Mouse (Mus musculus): ENCODE measurements around the gene Scfd2. TPM values are rescaled to one million over a fixed set of nuclear protein-coding genes. Genes with fewer than 3 reads are reported as not detected.
A peak's percentile ranks its signal among the peaks of the same experiment; 100 is the strongest.

Gene Scfd2
- polyA plus RNA-seq, 1 experiment = 22.7 TPM

- Histone ChIP-seq H3K27ac (ENCODE audit: insufficient read depth, low read length) (no peak overlapping the region), H3K4me1 (ENCODE audit: control insufficient read depth, insufficient read depth, low read length) (no peaks in the 10 kb centered on the region), H3K4me3 (ENCODE audit: insufficient read depth, low read length) (no peak overlapping the region)
- TF ChIP-seq CTCF (IDR thresholded peaks at IDR 0.05; ENCODE audit: extremely low read depth, insufficient read depth, low read length) = no peak
- no peak for TF ChIP-seq POLR2A (IDR thresholded peaks at IDR 0.05; ENCODE audit: extremely low read depth, insufficient read depth, low read length)
Observed at GRCm38 (mm10) chr5:74438353-74438752, 93.2 kb downstream of the Scfd2 start.

DNA sequence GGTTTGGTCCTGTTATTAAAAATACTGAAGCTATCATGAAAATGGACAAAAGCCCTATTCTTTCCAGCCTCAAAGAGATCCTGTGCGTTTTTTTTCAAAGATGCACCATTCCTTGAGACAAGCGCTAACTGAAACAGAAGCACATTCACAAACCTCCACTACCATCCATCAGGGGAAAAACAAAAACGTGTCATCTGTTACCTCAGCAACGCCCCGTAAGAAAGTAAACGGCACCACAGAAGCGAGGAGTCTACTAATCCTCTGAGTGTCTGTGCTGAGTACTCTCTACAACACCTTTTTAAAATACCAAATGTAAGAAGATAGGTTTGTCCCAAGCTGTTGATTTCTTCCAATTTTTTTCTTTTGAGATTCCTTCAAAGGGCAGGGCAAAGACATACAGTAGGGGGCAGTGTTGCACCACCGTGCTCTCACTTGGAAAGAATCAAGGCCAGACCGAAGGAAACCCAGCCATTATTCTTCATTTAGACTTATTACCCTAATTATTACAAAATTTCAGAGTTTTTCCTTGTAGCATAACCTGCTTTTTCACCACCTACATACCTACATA lies 97.9 kb downstream of the Scfd2 start:
- no peaks in the 10 kb centered on the region for H3K4me1 ChIP-seq (ENCODE audit: control insufficient read depth, insufficient read depth, low read length)
- TF ChIP-seq CTCF (IDR thresholded peaks at IDR 0.05; ENCODE audit: extremely low read depth, insufficient read depth, low read length) (peak; percentile 79), POLR2A (IDR thresholded peaks at IDR 0.05; ENCODE audit: extremely low read depth, insufficient read depth, low read length) (no peak)
- H3K27ac ChIP-seq (ENCODE audit: insufficient read depth, low read length) = no peak overlapping the region

DNA sequence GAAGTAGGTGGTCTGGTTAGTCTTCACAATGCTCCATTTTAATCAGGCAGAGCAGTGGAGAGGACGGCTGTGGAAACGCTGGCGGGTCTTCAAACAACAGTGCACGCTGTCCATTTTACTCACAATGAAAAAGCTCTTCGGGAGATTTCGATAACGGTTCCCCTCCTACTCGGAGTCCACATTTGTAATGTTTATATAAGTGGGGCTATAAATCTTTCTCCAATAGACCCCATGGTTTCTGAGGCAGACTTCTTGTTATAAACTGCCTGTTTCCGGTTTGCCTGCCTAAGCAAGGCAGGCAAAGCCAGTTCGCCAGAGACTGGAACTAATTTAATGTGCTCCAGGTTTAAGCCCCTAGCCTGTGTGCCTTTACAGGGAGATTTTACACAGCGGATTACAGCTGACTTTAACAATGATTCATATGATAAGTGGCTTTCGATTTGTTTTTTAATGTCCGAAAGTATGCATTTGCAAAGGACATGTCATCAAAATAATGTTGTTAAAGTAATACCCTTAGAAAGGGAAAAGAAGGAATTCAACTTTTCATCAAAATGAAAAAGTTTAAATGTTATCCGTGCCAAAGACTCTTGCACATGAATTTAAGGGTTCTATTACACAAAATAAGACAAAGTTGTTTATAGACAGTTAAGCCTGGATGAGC lies 98.5 kb downstream of the Scfd2 start:
- H3K27ac ChIP-seq (ENCODE audit: insufficient read depth, low read length) = no peak overlapping the region
- H3K4me3 ChIP-seq (ENCODE audit: insufficient read depth, low read length) = no peak overlapping the region
- TF ChIP-seq POLR2A (IDR thresholded peaks at IDR 0.05; ENCODE audit: extremely low read depth, insufficient read depth, low read length) (no peak), CTCF (IDR thresholded peaks at IDR 0.05; ENCODE audit: extremely low read depth, insufficient read depth, low read length) (no peak)
- H3K4me1 ChIP-seq (ENCODE audit: control insufficient read depth, insufficient read depth, low read length) = no peaks in the 10 kb centered on the region

More for the DNA sequence above, 97.9 kb downstream of the Scfd2 start:
- H3K4me3 ChIP-seq (ENCODE audit: insufficient read depth, low read length) = no peak overlapping the region

DNA sequence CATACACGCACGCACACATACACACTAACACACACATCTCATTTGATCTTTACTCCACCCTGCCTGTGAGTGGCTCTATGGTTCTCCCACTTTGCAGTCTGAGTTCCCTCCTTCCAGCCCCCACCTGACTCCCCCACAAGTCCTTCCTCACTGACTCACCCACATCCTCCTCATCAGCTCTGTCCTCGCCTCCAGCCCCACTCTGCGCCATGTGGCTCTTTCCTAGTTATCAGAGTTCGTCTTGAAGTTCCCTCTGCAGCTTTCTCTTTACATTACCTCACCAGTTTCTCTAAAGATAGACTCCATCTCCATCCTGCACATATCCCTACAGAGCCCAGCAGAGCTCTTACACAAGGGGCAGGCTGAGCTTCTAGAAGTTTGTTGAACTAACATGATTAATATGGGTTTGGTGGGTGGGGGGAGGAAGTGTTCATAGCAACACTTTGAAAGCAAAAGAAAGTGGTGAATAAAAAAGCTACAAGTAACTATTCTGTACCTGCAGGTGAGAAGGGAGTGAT lies 110.9 kb downstream of the Scfd2 start:
- peaks cover 5% of the 10 kb centered on the region for H3K4me1 ChIP-seq (ENCODE audit: control insufficient read depth, insufficient read depth, low read length)
- no peak overlapping the region for H3K4me3 ChIP-seq (ENCODE audit: insufficient read depth, low read length)
- no peak overlapping the region for H3K27ac ChIP-seq (ENCODE audit: insufficient read depth, low read length)
- TF ChIP-seq POLR2A (IDR thresholded peaks at IDR 0.05; ENCODE audit: extremely low read depth, insufficient read depth, low read length) (no peak), CTCF (IDR thresholded peaks at IDR 0.05; ENCODE audit: extremely low read depth, insufficient read depth, low read length) (no peak)

GRCm38 (mm10) chr5:74412557-74412956 lies 119.0 kb downstream of the Scfd2 start:
- H3K4me3 ChIP-seq (ENCODE audit: insufficient read depth, low read length) = no peak overlapping the region
- H3K27ac ChIP-seq (ENCODE audit: insufficient read depth, low read length) = no peak overlapping the region
- H3K4me1 ChIP-seq (ENCODE audit: control insufficient read depth, insufficient read depth, low read length) = no peaks in the 10 kb centered on the region
- TF ChIP-seq CTCF (IDR thresholded peaks at IDR 0.05; ENCODE audit: extremely low read depth, insufficient read depth, low read length) (no peak), POLR2A (IDR thresholded peaks at IDR 0.05; ENCODE audit: extremely low read depth, insufficient read depth, low read length) (no peak)

GRCm38 (mm10) chr5:74404887-74405286 lies 126.7 kb downstream of the Scfd2 start:
- Histone ChIP-seq H3K27ac (ENCODE audit: insufficient read depth, low read length) (no peak overlapping the region), H3K4me3 (ENCODE audit: insufficient read depth, low read length) (no peak overlapping the region), H3K4me1 (ENCODE audit: control insufficient read depth, insufficient read depth, low read length) (no peaks in the 10 kb centered on the region)
- TF ChIP-seq POLR2A (IDR thresholded peaks at IDR 0.05; ENCODE audit: extremely low read depth, insufficient read depth, low read length) (no peak), CTCF (IDR thresholded peaks at IDR 0.05; ENCODE audit: extremely low read depth, insufficient read depth, low read length) (no peak)

GRCm38 (mm10) chr5:74404083-74404482 lies 127.5 kb downstream of the Scfd2 start:
- TF ChIP-seq POLR2A (IDR thresholded peaks at IDR 0.05; ENCODE audit: extremely low read depth, insufficient read depth, low read length) = no peak
- no peak for TF ChIP-seq CTCF (IDR thresholded peaks at IDR 0.05; ENCODE audit: extremely low read depth, insufficient read depth, low read length)
- no peak overlapping the region for H3K4me3 ChIP-seq (ENCODE audit: insufficient read depth, low read length)
- no peaks in the 10 kb centered on the region for H3K4me1 ChIP-seq (ENCODE audit: control insufficient read depth, insufficient read depth, low read length)
- H3K27ac ChIP-seq (ENCODE audit: insufficient read depth, low read length) = no peak overlapping the region

GRCm38 (mm10) chr5:74402626-74403025 lies 128.9 kb downstream of the Scfd2 start:
- TF ChIP-seq CTCF (IDR thresholded peaks at IDR 0.05; ENCODE audit: extremely low read depth, insufficient read depth, low read length) (no peak), POLR2A (IDR thresholded peaks at IDR 0.05; ENCODE audit: extremely low read depth, insufficient read depth, low read length) (no peak)
- Histone ChIP-seq H3K4me1 (ENCODE audit: control insufficient read depth, insufficient read depth, low read length) (no peaks in the 10 kb centered on the region), H3K27ac (ENCODE audit: insufficient read depth, low read length) (no peak overlapping the region), H3K4me3 (ENCODE audit: insufficient read depth, low read length) (no peak overlapping the region)

DNA sequence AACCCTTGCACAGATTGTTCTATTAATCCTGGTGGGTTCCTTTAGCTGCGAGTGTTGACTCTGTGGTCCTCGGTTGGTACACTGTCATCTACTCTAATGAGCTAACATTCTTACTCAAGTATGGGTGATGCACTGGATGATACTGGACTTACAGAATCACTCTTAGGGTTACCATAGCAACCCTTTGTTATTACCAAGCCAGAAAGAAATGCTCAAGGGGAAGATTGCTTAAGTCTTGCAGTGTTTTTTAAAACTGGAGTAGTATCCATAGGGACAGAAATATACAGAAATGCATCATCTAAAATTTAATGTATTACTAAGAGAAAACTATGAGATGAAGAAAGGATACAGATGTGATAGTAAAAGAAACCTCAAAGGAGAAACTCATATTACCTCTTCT lies 139.8 kb downstream of the Scfd2 start:
- TF ChIP-seq CTCF (IDR thresholded peaks at IDR 0.05; ENCODE audit: extremely low read depth, insufficient read depth, low read length) = no peak
- TF ChIP-seq POLR2A (IDR thresholded peaks at IDR 0.05; ENCODE audit: extremely low read depth, insufficient read depth, low read length) = no peak
- H3K4me1 ChIP-seq (ENCODE audit: control insufficient read depth, insufficient read depth, low read length) = no peaks in the 10 kb centered on the region; the same call in 1 of the 2 replicates
- H3K4me3 ChIP-seq (ENCODE audit: insufficient read depth, low read length) = no peak overlapping the region
- H3K27ac ChIP-seq (ENCODE audit: insufficient read depth, low read length) = no peak overlapping the region

- no peaks in the 10 kb centered on the region; the same call in 1 of the 2 replicates for H3K4me1 ChIP-seq (ENCODE audit: control insufficient read depth, insufficient read depth, low read length)
- H3K27ac ChIP-seq (ENCODE audit: insufficient read depth, low read length) = no peak overlapping the region
- H3K4me3 ChIP-seq (ENCODE audit: insufficient read depth, low read length) = no peak overlapping the region
- TF ChIP-seq CTCF (IDR thresholded peaks at IDR 0.05; ENCODE audit: extremely low read depth, insufficient read depth, low read length) = no peak
- no peak for TF ChIP-seq POLR2A (IDR thresholded peaks at IDR 0.05; ENCODE audit: extremely low read depth, insufficient read depth, low read length)
Observed at GRCm38 (mm10) chr5:74391346-74391745, 140.2 kb downstream of the Scfd2 start.
